Mouse (Mus musculus): ENCODE data around the gene Ptrh2. TPM values are rescaled to one million over a fixed set of nuclear protein-coding genes. Genes with fewer than 3 reads are reported as not detected.

Gene Ptrh2
- polyA plus RNA-seq (2012; rRNA removed; ENCODE audit: low replicate concordance), result 4.8 and 7.7 TPM in 2 replicates

DNA sequence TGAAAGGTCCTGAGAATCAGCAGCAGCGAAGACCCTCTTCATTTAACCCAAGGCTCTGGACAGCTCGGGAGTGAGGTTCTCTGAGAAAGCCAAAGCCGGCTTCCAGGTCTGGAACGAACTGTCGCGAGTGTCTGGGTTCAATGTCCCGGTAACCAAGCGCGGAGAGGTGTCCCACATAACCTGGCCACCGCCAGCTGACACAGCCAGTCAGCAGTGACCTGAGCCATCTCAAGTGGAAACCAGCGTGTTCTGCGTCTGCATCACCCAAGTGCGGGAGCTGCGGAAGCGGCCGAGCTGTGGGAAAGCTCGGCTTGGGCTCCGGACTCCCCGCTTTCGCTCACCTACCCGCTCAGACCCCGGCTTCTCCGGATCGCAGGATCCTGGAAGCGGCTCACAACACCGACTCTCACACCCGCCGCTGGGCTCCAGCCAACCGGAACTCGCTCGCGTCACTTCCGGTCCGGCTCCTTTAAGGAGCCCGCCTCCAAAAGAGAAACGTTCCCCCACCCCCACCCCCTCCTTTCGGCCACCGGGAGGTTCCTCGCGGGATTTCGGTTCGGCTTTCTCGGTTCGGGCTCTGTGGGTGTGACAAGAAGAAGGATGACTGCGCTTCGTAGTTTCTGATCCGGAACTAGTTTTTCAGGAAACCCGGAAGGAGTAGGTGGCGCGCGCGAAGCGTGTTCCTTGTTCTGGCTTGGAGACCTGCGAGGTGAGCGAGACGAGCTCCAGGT lies at the start of gene Ptrh2, which contains the start of gene Vmp1:
Gene Ptrh2, plus strand, starts transcription at position 591 of the 731 bp plus-strand sequence.
Gene Vmp1, minus strand, starts transcription at position 442 of the 731 bp plus-strand sequence.

Other genes with a start within 250 kb of the Ptrh2 start
- gene Rnft1, start 199.3 kb upstream of the Ptrh2 start, polyA plus RNA-seq (2012; rRNA removed; ENCODE audit: low replicate concordance), result 10.4 and 13.2 TPM in 2 replicates
- gene Rps6kb1, start 139.2 kb upstream of the Ptrh2 start, polyA plus RNA-seq (2012; rRNA removed; ENCODE audit: low replicate concordance), result 10.1 and 11.7 TPM in 2 replicates
- 5.9 and 8.0 TPM in 2 replicates for gene Tubd1, start 139.0 kb upstream of the Ptrh2 start, polyA plus RNA-seq (2012; rRNA removed; ENCODE audit: low replicate concordance)
- gene Vmp1, start 149 bp upstream of the Ptrh2 start, polyA plus RNA-seq (2012; rRNA removed; ENCODE audit: low replicate concordance), result 74.6 and 74.9 TPM in 2 replicates
- 108 and 118 TPM in 2 replicates for gene Cltc, start 73.6 kb downstream of the Ptrh2 start, polyA plus RNA-seq (2012; rRNA removed; ENCODE audit: low replicate concordance)
- 5.2 and 7.8 TPM in 2 replicates for gene Dhx40, start 123.8 kb downstream of the Ptrh2 start, polyA plus RNA-seq (2012; rRNA removed; ENCODE audit: low replicate concordance)